ENCODE assay signal across 8 mouse cellular contexts in the genomic region with DNA sequence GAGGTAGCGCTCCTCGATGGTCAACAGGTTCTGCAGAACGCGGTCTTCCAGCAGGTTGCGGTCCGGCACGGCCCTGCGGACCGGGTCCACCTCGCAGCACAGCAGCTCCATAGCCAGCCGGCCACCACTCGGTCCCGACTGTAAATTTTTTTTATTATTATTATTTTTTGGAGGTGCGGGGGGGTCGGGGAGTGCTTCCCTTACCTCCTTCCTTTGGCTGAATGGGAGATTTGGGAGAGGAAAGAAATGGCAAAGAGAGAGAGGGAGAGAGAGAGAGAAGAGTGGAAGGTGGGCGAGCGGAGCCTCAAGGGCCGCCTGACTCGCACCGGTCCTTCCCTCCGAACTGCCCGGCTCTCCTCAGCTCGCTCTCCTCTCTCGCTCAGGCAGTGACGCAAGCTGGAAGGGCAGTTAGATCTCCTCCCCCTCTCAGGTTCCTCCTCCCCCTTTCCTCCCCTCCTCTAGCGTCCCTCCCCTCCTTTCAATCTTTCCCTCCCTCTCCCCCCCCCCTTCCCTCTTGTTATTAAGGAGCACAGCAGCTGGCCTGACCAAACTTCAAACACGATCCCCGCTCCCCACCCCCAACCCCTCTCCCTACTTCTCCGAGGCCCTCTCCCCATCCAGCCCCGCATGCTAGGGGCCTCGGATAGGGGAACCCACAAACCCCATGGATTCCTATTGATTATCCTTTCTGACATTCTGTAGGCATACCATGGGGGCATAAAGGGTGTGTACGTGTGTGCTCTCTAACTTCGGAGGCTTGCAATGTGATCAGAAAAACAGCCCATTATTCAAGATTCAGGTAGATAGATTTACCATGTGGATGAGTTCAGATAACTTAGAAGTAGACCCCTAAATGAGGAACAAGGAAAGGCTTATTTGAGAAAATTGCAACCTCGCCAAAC. TPM values are rescaled to one million over a fixed set of nuclear protein-coding genes. Genes with fewer than 3 reads are reported as not detected.
DNase-seq lines count a peak whose midpoint lies in the region; ATAC-seq lines count a peak whose summit lies in the region.

No protein-coding gene starts in this region.

- DNase-seq in cerebellum, postnatal 25 days: peak; percentile 30 to 42
- no peak for DNase-seq in cerebellum, adult 8-10 months
- DNase-seq in brain, embryonic 18.5 days (ENCODE audit: low read depth, low spot score): peak; percentile 73
- DNase-seq in gastrocnemius, postnatal 14 days: peak; percentile 71
- peak; percentile 76 for DNase-seq in hindlimb bud, embryonic 11.5 days (ENCODE audit: extremely low spot score, low read depth, low spot score)
- DNase-seq in midbrain, embryonic 14.5 days: peak; percentile 84
- DNase-seq in spleen, postnatal 4 days (ENCODE audit: low spot score in 2 of 2): peak; percentile 59 to 80

- H3K9me3 ChIP-seq in limb, embryonic 15.5 days: no peaks in the 10 kb centered on the region
- no peaks in the 10 kb centered on the region for H3K9me3 ChIP-seq in midbrain, embryonic 14.5 days (ENCODE audit: control insufficient read depth, low read length)

- H3K4me1 ChIP-seq in limb, embryonic 15.5 days: peaks cover 73% of the 10 kb centered on the region
- H3K4me1 ChIP-seq in midbrain, embryonic 14.5 days (ENCODE audit: control insufficient read depth, insufficient read depth, low read length): peaks cover 51% of the 10 kb centered on the region

- peak overlapping the region; percentile 93 for H3K4me2 ChIP-seq in limb, embryonic 15.5 days
- H3K4me2 ChIP-seq in midbrain, embryonic 14.5 days (ENCODE audit: low read length): peak overlapping the region; percentile 95

- H3K9ac ChIP-seq in limb, embryonic 15.5 days: peak overlapping the region; percentile 85
- peak overlapping the region; percentile 61 for H3K9ac ChIP-seq in midbrain, embryonic 14.5 days (replicated peaks; ENCODE audit: low read length)

- 0 out of 2 replicates have a peak, but pooled peaks cover 3% of the 10 kb centered on the region for H3K27me3 ChIP-seq in limb, embryonic 15.5 days
- H3K27me3 ChIP-seq in midbrain, embryonic 14.5 days (ENCODE audit: control insufficient read depth, insufficient read depth, low read length): peaks cover 54% of the 10 kb centered on the region

- H3K4me3 ChIP-seq in limb, embryonic 15.5 days: peak overlapping the region; percentile 80
- peak overlapping the region; percentile 47 for H3K4me3 ChIP-seq in midbrain, embryonic 14.5 days (replicated peaks; ENCODE audit: low read depth, low read length)

- intact Hi-C loops in gastrocnemius, postnatal 14 days (cut with DNase I; ENCODE audit: low total_unique reads): loop anchor here (10.0 kb wide), 1 partner anchor 104 kb away; no protein-coding TSS in a partner anchor

- peaks cover 12% of the 10 kb centered on the region; the same call in 1 of the 2 replicates for H3K36me3 ChIP-seq in limb, embryonic 15.5 days
- no peaks in the 10 kb centered on the region for H3K36me3 ChIP-seq in midbrain, embryonic 14.5 days (ENCODE audit: control insufficient read depth, insufficient read depth, low read length)

- H3K27ac ChIP-seq in limb, embryonic 15.5 days: peak overlapping the region; percentile 97
- H3K27ac ChIP-seq in midbrain, embryonic 14.5 days (replicated peaks; ENCODE audit: low read depth, low read length): peak overlapping the region; percentile 49; the same call in 1 of the 2 replicates

- ATAC-seq in limb, embryonic 15.5 days (ENCODE audit: insufficient number of reproducible peaks, low FRiP score, low TSS enrichment, low read depth): peak; percentile 40
- peak; percentile 41; the same call in 1 of the 2 replicates for ATAC-seq in midbrain, embryonic 14.5 days (ENCODE audit: low FRiP score, low TSS enrichment)

- WGBS in limb, embryonic 15.5 days: 1% methylated on average over 33 of the region's 34 CpGs
- under 1% methylated on average over 34 of the region's 34 CpGs for WGBS in midbrain, embryonic 14.5 days

RNA-seq across cellular contexts. Expression of gene Ccnd2, which starts 1.1 kb away (rescaled TPM):
- total RNA-seq in gastrocnemius, postnatal 14 days (2021): 10 to 100 TPM; 17.6 to 31.6 TPM
- polyA plus RNA-seq in limb, embryonic 15.5 days (2015; fragmentation: Nextera tagmentation; extraction: Ambion mirVana): 1,131 and 1,164 TPM in 2 replicates
- polyA plus RNA-seq in midbrain, embryonic 14.5 days (2014; fragmentation: Nextera tagmentation; extraction: Ambion mirVana): 252 and 477 TPM in 2 replicates

RNA-seq across cellular contexts. Expression of gene Tigar, which starts 41.6 kb away (rescaled TPM):
- total RNA-seq in gastrocnemius, postnatal 14 days (2021): 10 to 100 TPM; 16.4 to 18.9 TPM
- 2.2 and 2.6 TPM in 2 replicates for polyA plus RNA-seq in limb, embryonic 15.5 days (2015; fragmentation: Nextera tagmentation; extraction: Ambion mirVana)
- polyA plus RNA-seq in midbrain, embryonic 14.5 days (2014; fragmentation: Nextera tagmentation; extraction: Ambion mirVana): 5.0 and 6.5 TPM in 2 replicates
